Mouse (Mus musculus) hindbrain, embryonic 11.5 days (tissue): ENCODE data around the gene Dmgdh. TPM values are rescaled to one million over a fixed set of nuclear protein-coding genes. Genes with fewer than 3 reads are reported as not detected.

Source experiments
- ATAC-seq: fragments of 200-750 bp; cut with Nextera tagmentation; 2 replicates; pipeline ENCODE4 v1.8.0; 2017; ENCODE audit warnings: mild to moderate bottlenecking, moderate TSS enrichment, moderate library complexity; ENCODE audit not compliant: low FRiP score
- DNase-seq: peaks from one replicate; pipeline ENCODE4 v3.0.0-alpha.2; 2015; ENCODE audit warnings: low spot score
- H3K27ac ChIP-seq: fragments of 300-500 bp; sonication (generic); 2 replicates; pipeline ENCODE4 v1.5.1; 2014; ENCODE audit warnings: mild to moderate bottlenecking, low read depth, low read length
- H3K27me3 ChIP-seq: fragments of 300-500 bp; sonication (generic); 2 replicates; pipeline ENCODE4 v1.6.1; 2014; ENCODE audit warnings: mild to moderate bottlenecking, low read length, moderate library complexity, mixed read lengths; ENCODE audit not compliant: control insufficient read depth, insufficient read depth
- H3K36me3 ChIP-seq: fragments of 300-500 bp; sonication (generic); 2 replicates; pipeline ENCODE4 v1.6.1; 2014; ENCODE audit warnings: mild to moderate bottlenecking, low read length, moderate library complexity, mixed read lengths; ENCODE audit not compliant: control insufficient read depth, insufficient read depth
- H3K4me1 ChIP-seq: fragments of 300-500 bp; sonication (generic); replicated peaks from 2 replicates; pipeline ENCODE4 v1.6.1; 2014; ENCODE audit warnings: low read length, mixed read lengths; ENCODE audit not compliant: control insufficient read depth, insufficient read depth
- H3K4me2 ChIP-seq: fragments of 300-500 bp; sonication (generic); replicated peaks from 2 replicates; pipeline ENCODE4 v1.6.1; 2014; ENCODE audit warnings: mild to moderate bottlenecking, low read depth, low read length
- H3K4me3 ChIP-seq: fragments of 300-500 bp; sonication (generic); 2 replicates; pipeline ENCODE4 v1.5.1; 2014; ENCODE audit warnings: low read depth, low read length
- H3K9ac ChIP-seq: fragments of 300-500 bp; sonication (generic); 2 replicates; pipeline ENCODE4 v1.6.1; 2014; ENCODE audit warnings: low read depth, low read length
- H3K9me3 ChIP-seq: fragments of 300-500 bp; sonication (generic); 2 replicates; pipeline ENCODE4 v1.6.1; 2016; ENCODE audit warnings: low read length; ENCODE audit not compliant: control insufficient read depth
- WGBS: fragments of 180-500 bp; shearing (Covaris S2); extraction: QIAGEN DNeasy Blood & Tissue Kit; methylation state at CpG from one replicate; pipeline ENCODE4 v1.1.7; 2014; 5-methylcytosine and 5-hydroxymethylcytosine counted together
- polyA plus RNA-seq: library from polyadenylated mRNA; unstranded; fragments of >200 nt; fragmentation: Nextera tagmentation; extraction: Ambion mirVana; gene quantifications from 2 replicates; pipeline ENCODE4 v1.2.1, GENCODE M21; 2014

Gene Dmgdh
- polyA plus RNA-seq, 1 experiment from 2014 or later, result 0.17 TPM

DNA sequence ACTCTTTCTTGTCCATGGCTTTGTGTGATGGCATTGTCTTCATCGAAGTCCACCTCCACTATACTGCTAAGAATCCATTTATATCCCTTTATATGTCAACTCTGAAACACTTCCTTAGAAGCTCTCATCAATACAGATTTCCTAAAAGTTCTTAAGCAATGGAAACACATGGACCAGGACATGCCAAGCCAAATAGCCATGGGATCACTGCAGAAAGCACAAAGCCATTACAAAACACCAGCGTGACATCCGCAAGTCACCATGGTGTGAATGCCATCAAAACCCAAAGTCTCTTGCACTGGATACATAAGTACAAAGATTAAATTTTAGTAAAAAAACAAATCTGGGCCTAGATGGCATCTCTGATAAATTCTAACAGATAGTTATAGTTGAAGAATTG, 15.3 kb downstream of the Dmgdh start:
- Histone ChIP-seq H3K9me3 (no peaks in the 10 kb centered on the region), H3K9ac (no peak overlapping the region)
- no peak for ATAC-seq

DNA sequence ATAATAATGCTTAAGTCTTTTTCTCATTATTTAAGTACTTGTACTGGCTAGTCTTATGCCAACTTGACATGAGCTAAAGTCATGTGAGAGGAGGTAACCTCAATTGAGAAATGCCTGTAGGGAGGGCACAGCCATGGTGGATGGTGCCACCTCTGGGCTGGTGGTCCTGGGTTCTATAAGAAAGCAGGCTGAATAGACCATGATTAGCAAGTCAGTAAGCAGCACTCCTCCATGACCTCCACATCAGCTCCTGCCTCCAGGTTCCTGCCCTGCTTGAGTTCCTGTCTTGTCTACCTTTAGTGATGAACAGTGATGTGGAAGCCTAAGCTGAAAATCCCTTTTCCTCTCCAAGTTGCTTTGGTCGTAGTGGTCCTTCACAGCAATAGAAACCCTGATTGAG, 16.6 kb downstream of the Dmgdh start:
- H3K36me3 ChIP-seq, result no peaks in the 10 kb centered on the region
- DNase-seq (no peak), ATAC-seq (no peak)
- no peak overlapping the region for H3K9ac ChIP-seq
- H3K9me3 ChIP-seq, result no peaks in the 10 kb centered on the region
- no peak overlapping the region for H3K4me2 ChIP-seq
- H3K4me1 ChIP-seq, result no peaks in the 10 kb centered on the region; the same call in 1 of the 2 replicates
- no peaks in the 10 kb centered on the region for H3K27me3 ChIP-seq
- H3K27ac ChIP-seq, result no peak overlapping the region
- H3K4me3 ChIP-seq, result no peak overlapping the region
- WGBS, result 73% methylated on average over 1 of the region's 1 CpGs

More for the DNA sequence above, 15.3 kb downstream of the Dmgdh start:
- no peak overlapping the region for H3K27ac ChIP-seq
- 91% methylated on average over 3 of the region's 3 CpGs for WGBS
- no peaks in the 10 kb centered on the region for H3K36me3 ChIP-seq
- no peak overlapping the region for H3K4me2 ChIP-seq
- no peaks in the 10 kb centered on the region; the same call in 1 of the 2 replicates for H3K4me1 ChIP-seq
- H3K27me3 ChIP-seq, result no peaks in the 10 kb centered on the region
- DNase-seq, result no peak
- H3K4me3 ChIP-seq, result no peak overlapping the region

GRCm38 (mm10) chr13:93698866-93699265, 24.6 kb downstream of the Dmgdh start:
- DNase-seq, result no peak
- Histone ChIP-seq H3K9ac (no peak overlapping the region), H3K4me3 (no peak overlapping the region), H3K27ac (no peak overlapping the region), H3K9me3 (no peaks in the 10 kb centered on the region), H3K36me3 (no peaks in the 10 kb centered on the region), H3K27me3 (no peaks in the 10 kb centered on the region), H3K4me1 (no peaks in the 10 kb centered on the region), H3K4me2 (no peak overlapping the region)
- no peak for ATAC-seq
- 89% methylated on average over 6 of the region's 6 CpGs for WGBS

- Histone ChIP-seq H3K9me3 (no peaks in the 10 kb centered on the region), H3K4me2 (no peak overlapping the region), H3K4me1 (no peaks in the 10 kb centered on the region), H3K9ac (no peak overlapping the region), H3K36me3 (no peaks in the 10 kb centered on the region), H3K27ac (no peak overlapping the region), H3K27me3 (no peaks in the 10 kb centered on the region), H3K4me3 (no peak overlapping the region)
- DNase-seq (no peak), ATAC-seq (no peak)
- 73% methylated on average over 4 of the region's 4 CpGs for WGBS
These were observed 31.5 kb downstream of the Dmgdh start for GRCm38 (mm10) chr13:93705697-93706096.

DNA sequence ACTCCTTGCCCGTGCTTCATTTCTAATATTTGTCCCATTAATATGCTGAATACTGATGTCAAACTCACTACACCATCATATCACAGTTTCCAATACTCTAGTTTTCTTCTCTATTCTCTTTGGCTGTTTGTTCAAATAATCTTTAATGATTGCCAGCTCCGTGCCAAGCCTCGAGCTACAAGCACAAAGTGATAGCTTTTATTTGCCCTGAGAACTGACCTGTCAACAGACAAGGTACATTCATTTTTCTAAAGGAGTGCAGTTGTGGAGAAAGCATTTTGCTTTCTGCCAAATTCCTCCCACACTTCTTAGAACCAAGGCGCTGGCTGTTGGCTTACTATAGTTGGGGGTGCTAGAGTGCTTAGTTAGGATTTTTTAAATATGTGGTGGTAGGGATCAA, 33.0 kb downstream of the Dmgdh start:
- Histone ChIP-seq H3K4me2 (no peak overlapping the region), H3K4me1 (no peaks in the 10 kb centered on the region), H3K9ac (no peak overlapping the region), H3K9me3 (no peaks in the 10 kb centered on the region), H3K27ac (no peak overlapping the region), H3K4me3 (no peak overlapping the region), H3K36me3 (no peaks in the 10 kb centered on the region), H3K27me3 (no peaks in the 10 kb centered on the region)
- ATAC-seq (no peak), DNase-seq (no peak)
- WGBS, result 87% methylated on average over 4 of the region's 4 CpGs

- no peaks in the 10 kb centered on the region for H3K27me3 ChIP-seq
- H3K4me2 ChIP-seq, result no peak overlapping the region
- H3K27ac ChIP-seq, result no peak overlapping the region
- no peaks in the 10 kb centered on the region for H3K9me3 ChIP-seq
- no peak for DNase-seq
- WGBS, result 89% methylated on average over 4 of the region's 4 CpGs
- no peaks in the 10 kb centered on the region for H3K4me1 ChIP-seq
- no peak for ATAC-seq
- H3K36me3 ChIP-seq, result no peaks in the 10 kb centered on the region
- no peak overlapping the region for H3K4me3 ChIP-seq
- H3K9ac ChIP-seq, result no peak overlapping the region
These were observed 36.1 kb downstream of the Dmgdh start for GRCm38 (mm10) chr13:93710325-93710724.

GRCm38 (mm10) chr13:93711226-93711625, 37.0 kb downstream of the Dmgdh start:
- 90% methylated on average over 4 of the region's 4 CpGs for WGBS
- DNase-seq, result no peak

GRCm38 (mm10) chr13:93712362-93712761, 38.1 kb downstream of the Dmgdh start:
- Histone ChIP-seq H3K9ac (no peak overlapping the region), H3K4me1 (no peaks in the 10 kb centered on the region), H3K9me3 (no peaks in the 10 kb centered on the region), H3K4me2 (no peak overlapping the region), H3K4me3 (no peak overlapping the region), H3K27me3 (no peaks in the 10 kb centered on the region), H3K27ac (no peak overlapping the region), H3K36me3 (no peaks in the 10 kb centered on the region)
- 95% methylated on average over 4 of the region's 4 CpGs for WGBS
- no peak for ATAC-seq
- DNase-seq, result no peak

More at GRCm38 (mm10) chr13:93711226-93711625, 37.0 kb downstream of the Dmgdh start:
- Histone ChIP-seq H3K36me3 (no peaks in the 10 kb centered on the region), H3K9ac (no peak overlapping the region), H3K4me2 (no peak overlapping the region), H3K4me1 (no peaks in the 10 kb centered on the region), H3K9me3 (no peaks in the 10 kb centered on the region), H3K4me3 (no peak overlapping the region), H3K27ac (no peak overlapping the region), H3K27me3 (no peaks in the 10 kb centered on the region)
- ATAC-seq, result no peak

DNA sequence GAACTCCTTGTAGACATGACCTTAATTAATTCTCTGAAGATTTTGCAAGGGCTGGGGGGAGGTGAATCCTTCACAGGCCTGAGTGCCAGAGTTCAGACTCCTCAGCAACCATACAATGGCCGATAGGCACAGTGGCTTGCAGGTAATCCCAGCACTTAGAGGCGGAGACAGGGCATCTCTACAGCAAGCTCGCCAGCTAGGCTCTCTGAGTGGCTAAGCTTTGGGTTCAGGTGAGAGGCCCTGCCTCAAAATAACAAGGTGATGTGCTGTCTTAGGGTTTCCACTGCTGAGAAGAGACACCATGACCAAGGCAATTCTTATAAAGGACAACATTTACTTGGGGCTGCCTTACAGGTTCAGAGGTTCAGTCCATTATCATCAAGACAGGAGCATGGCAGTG, 39.6 kb downstream of the Dmgdh start:
- Histone ChIP-seq H3K27ac (no peak overlapping the region), H3K4me2 (no peak overlapping the region), H3K9me3 (no peaks in the 10 kb centered on the region), H3K36me3 (no peaks in the 10 kb centered on the region), H3K27me3 (no peaks in the 10 kb centered on the region), H3K9ac (no peak overlapping the region), H3K4me1 (no peaks in the 10 kb centered on the region), H3K4me3 (no peak overlapping the region)
- DNase-seq (no peak), ATAC-seq (no peak)
- 86% methylated on average over 3 of the region's 3 CpGs for WGBS
